ENCODE assay signal across 9 mouse cellular contexts in genomic region chr4:41737602-41738255, GRCm38 (mm10). TPM values are rescaled to one million over a fixed set of nuclear protein-coding genes. Genes with fewer than 3 reads are reported as not detected.
A peak's percentile ranks its signal among the peaks of the same experiment; 100 is the strongest.
DNase-seq lines count a peak whose midpoint lies in the region; ATAC-seq and TF ChIP-seq lines count a peak whose summit lies in the region.
"Had no signal": no experiment of that assay in that cellular context is flagged by ENCODE, and none has a peak within 500 bp of the region (broad histone marks: within the 10 kb centered on the region; RNA-seq: fewer than 3 reads in every experiment).

No protein-coding gene starts in this region.

- H3K27ac ChIP-seq in liver, embryonic 14.5 days = no peak overlapping the region
- no peak overlapping the region for H3K27ac ChIP-seq in neural tube, embryonic 12.5 days

- H3K9me3 ChIP-seq in liver, embryonic 14.5 days (ENCODE audit: control insufficient read depth, low read length) = no peaks in the 10 kb centered on the region
- H3K9me3 ChIP-seq in neural tube, embryonic 12.5 days = 0 out of 2 replicates have a peak, but pooled peaks cover 6% of the 10 kb centered on the region

- no peaks in the 10 kb centered on the region; the same call in 1 of the 2 replicates for H3K36me3 ChIP-seq in liver, embryonic 14.5 days (replicated peaks; ENCODE audit: control insufficient read depth, insufficient read depth, low read depth)
- peaks cover 15% of the 10 kb centered on the region for H3K36me3 ChIP-seq in neural tube, embryonic 12.5 days

- H3K27me3 ChIP-seq in liver, embryonic 14.5 days (ENCODE audit: control insufficient read depth, insufficient read depth, low read length) = peaks cover 7% of the 10 kb centered on the region
- H3K27me3 ChIP-seq in neural tube, embryonic 12.5 days (replicated peaks) = peaks cover 9% of the 10 kb centered on the region

- DNase-seq in CD4-positive helper T cell, adult 2 months (ENCODE audit: low read depth, low spot score) = peak; percentile 81
- peak; percentile 62 for DNase-seq in gastrocnemius, postnatal 25 days
- DNase-seq in kidney, postnatal 10 days = peak; percentile 85
- DNase-seq in liver, embryonic 14.5 days (ENCODE audit: low read depth in 3 of 3, low spot score in 3 of 3) = no peak
- DNase-seq in thymus, postnatal 0 days (ENCODE audit: low spot score) = peak; percentile 85

- no peak overlapping the region for H3K4me2 ChIP-seq in liver, embryonic 14.5 days (ENCODE audit: low read depth)
- no peak overlapping the region for H3K4me2 ChIP-seq in neural tube, embryonic 12.5 days (replicated peaks)

- ATAC-seq in activated CD4-positive, CD25-positive, alpha-beta regulatory T cell, adult 4 months = peak; percentile 38
- peak; percentile 58 for ATAC-seq in common myeloid progenitor, adult 5-6 weeks (replicated peaks; ENCODE audit: low read depth, poor library complexity, severe bottlenecking)
- ATAC-seq in liver, embryonic 14.5 days (ENCODE audit: insufficient read depth) = no peak
- 0 out of 2 replicates have a peak, but pooled peaks have one; percentile 38 for ATAC-seq in neural tube, embryonic 12.5 days (ENCODE audit: low FRiP score, low read depth)

- H3K9ac ChIP-seq in liver, embryonic 14.5 days (replicated peaks) = no peak overlapping the region
- H3K9ac ChIP-seq in neural tube, embryonic 12.5 days = no peak overlapping the region

- peak; percentile 79 for TF ChIP-seq CTCF in liver, embryonic 14.5 days (IDR thresholded peaks at IDR 0.05; ENCODE audit: low read depth)

- WGBS in liver, embryonic 14.5 days (ENCODE audit: insufficient replicate concordance) = 23% methylated on average over 8 of the region's 8 CpGs
- 41% methylated on average over 8 of the region's 8 CpGs for WGBS in neural tube, embryonic 12.5 days

- TF ChIP-seq EP300 in liver, embryonic 14.5 days (IDR thresholded peaks at IDR 0.05; ENCODE audit: low read depth) = no peak

- peaks cover 0 to 15% of the 10 kb centered on the region in 2 experiments; a peak in 3 of 4 replicates for H3K4me1 ChIP-seq in liver, embryonic 14.5 days (replicated peaks; ENCODE audit: control insufficient read depth in 2 of 2, insufficient read depth in 2 of 2, low read length in 1 of 2)
- H3K4me1 ChIP-seq in neural tube, embryonic 12.5 days = peaks cover 17% of the 10 kb centered on the region

- no peak overlapping the region for H3K4me3 ChIP-seq in liver, embryonic 14.5 days (ENCODE audit: insufficient read depth in 1 of 2, low read depth in 2 of 2, low read length in 2 of 2)
- H3K4me3 ChIP-seq in neural tube, embryonic 12.5 days = no peak overlapping the region

RNA-seq across cellular contexts. Expression of gene Arid3c, which starts 6.8 kb away (rescaled TPM):
- polyA plus RNA-seq in activated CD4-positive, CD25-positive, alpha-beta regulatory T cell, adult 4 months (2017; shearing (Covaris generic)) = not detected
- not detected in 2 replicates for total RNA-seq in common myeloid progenitor, adult 5-6 weeks (2017)
- not detected for total RNA-seq in gastrocnemius, postnatal 25 days (2021)
- polyA plus RNA-seq in liver, embryonic 14.5 days (2012; rRNA removed) = not detected in 2 replicates
- not detected in 2 replicates for polyA plus RNA-seq in liver, embryonic 14.5 days (2014; fragmentation: Nextera tagmentation; extraction: Ambion mirVana)
- 1.4 and 1.5 TPM in 2 replicates for polyA plus RNA-seq in neural tube, embryonic 12.5 days (2016; fragmentation: Nextera tagmentation; extraction: Ambion mirVana)
- 0.06 TPM in 1 of 2 replicates, not detected in the other for polyA plus RNA-seq in thymus, postnatal 0 days (2015; fragmentation: Nextera tagmentation; extraction: Ambion mirVana)
- total RNA-seq: gastrocnemius, adult 8-10 months had no signal

RNA-seq across cellular contexts. Expression of gene Dctn3, which starts 14.8 kb away (rescaled TPM):
- polyA plus RNA-seq in activated CD4-positive, CD25-positive, alpha-beta regulatory T cell, adult 4 months (2017; shearing (Covaris generic)) = 100 to 1,000 TPM; 107 to 114 TPM
- total RNA-seq in common myeloid progenitor, adult 5-6 weeks (2017) = 62.8 and 92.5 TPM in 2 replicates
- 10 to 100 TPM; 38.5 to 40.6 TPM for total RNA-seq in gastrocnemius, postnatal 25 days (2021)
- polyA plus RNA-seq in liver, embryonic 14.5 days (2012; rRNA removed) = 28.7 and 39.8 TPM in 2 replicates
- 63.9 and 68.6 TPM in 2 replicates for polyA plus RNA-seq in liver, embryonic 14.5 days (2014; fragmentation: Nextera tagmentation; extraction: Ambion mirVana)
- polyA plus RNA-seq in neural tube, embryonic 12.5 days (2016; fragmentation: Nextera tagmentation; extraction: Ambion mirVana) = 225 and 233 TPM in 2 replicates
- polyA plus RNA-seq in thymus, postnatal 0 days (2015; fragmentation: Nextera tagmentation; extraction: Ambion mirVana) = 180 and 181 TPM in 2 replicates

RNA-seq across cellular contexts. Expression of gene Galt, which starts 17.3 kb away (rescaled TPM):
- polyA plus RNA-seq in activated CD4-positive, CD25-positive, alpha-beta regulatory T cell, adult 4 months (2017; shearing (Covaris generic)) = 10 to 100 TPM; 68.4 to 76.4 TPM
- total RNA-seq in common myeloid progenitor, adult 5-6 weeks (2017) = 18.4 and 26.9 TPM in 2 replicates
- 10 to 100 TPM; 33.6 to 36.1 TPM for total RNA-seq in gastrocnemius, postnatal 25 days (2021)
- 24.2 and 29.5 TPM in 2 replicates for polyA plus RNA-seq in liver, embryonic 14.5 days (2012; rRNA removed)
- 19.2 and 22.1 TPM in 2 replicates for polyA plus RNA-seq in liver, embryonic 14.5 days (2014; fragmentation: Nextera tagmentation; extraction: Ambion mirVana)
- polyA plus RNA-seq in neural tube, embryonic 12.5 days (2016; fragmentation: Nextera tagmentation; extraction: Ambion mirVana) = 25.2 and 27.3 TPM in 2 replicates
- 48.2 and 49.3 TPM in 2 replicates for polyA plus RNA-seq in thymus, postnatal 0 days (2015; fragmentation: Nextera tagmentation; extraction: Ambion mirVana)

RNA-seq across cellular contexts. Expression of gene Sigmar1, which starts 18.2 kb away (rescaled TPM):
- polyA plus RNA-seq in activated CD4-positive, CD25-positive, alpha-beta regulatory T cell, adult 4 months (2017; shearing (Covaris generic)) = 10 to 100 TPM; 35.9 to 40.3 TPM
- 61.0 and 86.9 TPM in 2 replicates for total RNA-seq in common myeloid progenitor, adult 5-6 weeks (2017)
- total RNA-seq in gastrocnemius, postnatal 25 days (2021) = 10 to 100 TPM in 1 of 2 experiments, 1 to 10 TPM in 1; 8.4 to 11.9 TPM
- 24.4 and 30.2 TPM in 2 replicates for polyA plus RNA-seq in liver, embryonic 14.5 days (2012; rRNA removed)
- polyA plus RNA-seq in liver, embryonic 14.5 days (2014; fragmentation: Nextera tagmentation; extraction: Ambion mirVana) = 36.0 and 36.2 TPM in 2 replicates
- 60.7 and 63.7 TPM in 2 replicates for polyA plus RNA-seq in neural tube, embryonic 12.5 days (2016; fragmentation: Nextera tagmentation; extraction: Ambion mirVana)
- 36.1 and 40.3 TPM in 2 replicates for polyA plus RNA-seq in thymus, postnatal 0 days (2015; fragmentation: Nextera tagmentation; extraction: Ambion mirVana)

RNA-seq across cellular contexts. Expression of gene Rpp25l, which starts 24.4 kb away (rescaled TPM):
- polyA plus RNA-seq in activated CD4-positive, CD25-positive, alpha-beta regulatory T cell, adult 4 months (2017; shearing (Covaris generic)) = 10 to 100 TPM; 51.4 to 65.6 TPM
- total RNA-seq in common myeloid progenitor, adult 5-6 weeks (2017) = 22.8 and 28.2 TPM in 2 replicates
- total RNA-seq in gastrocnemius, postnatal 25 days (2021) = 10 to 100 TPM; 43.2 to 46.9 TPM
- polyA plus RNA-seq in liver, embryonic 14.5 days (2012; rRNA removed) = 24.0 and 25.0 TPM in 2 replicates
- 31.4 and 38.2 TPM in 2 replicates for polyA plus RNA-seq in liver, embryonic 14.5 days (2014; fragmentation: Nextera tagmentation; extraction: Ambion mirVana)
- polyA plus RNA-seq in neural tube, embryonic 12.5 days (2016; fragmentation: Nextera tagmentation; extraction: Ambion mirVana) = 65.9 and 66.9 TPM in 2 replicates
- 68.3 and 75.1 TPM in 2 replicates for polyA plus RNA-seq in thymus, postnatal 0 days (2015; fragmentation: Nextera tagmentation; extraction: Ambion mirVana)

Comparison
In these comparisons a context has a peak if more than half of its experiments do, and no peak if none do; other contexts are left out.
1. DNase-seq: peak in CD4-positive helper T cell, adult 2 months (single experiment), gastrocnemius, postnatal 25 days (single experiment), kidney, postnatal 10 days (single experiment) and thymus, postnatal 0 days (single experiment); none in liver, embryonic 14.5 days (0 of 3).